Mouse (Mus musculus) spleen, postnatal 4 days (tissue): Measurements from ENCODE around the gene Vmn1r11.

Experiments
- DNase-seq, 2 experiments: peaks; one replicate each; pipeline ENCODE4 v3.0.0; 2022; ENCODE audit warnings: low spot score in 2 of 2

Gene Vmn1r11

GRCm38 (mm10) chr6:57133155-57133554 lies at the start of gene Vmn1r11:
Gene Vmn1r11 (plus strand): TSS chr6:57133455.
- DNase-seq: no peak

DNA sequence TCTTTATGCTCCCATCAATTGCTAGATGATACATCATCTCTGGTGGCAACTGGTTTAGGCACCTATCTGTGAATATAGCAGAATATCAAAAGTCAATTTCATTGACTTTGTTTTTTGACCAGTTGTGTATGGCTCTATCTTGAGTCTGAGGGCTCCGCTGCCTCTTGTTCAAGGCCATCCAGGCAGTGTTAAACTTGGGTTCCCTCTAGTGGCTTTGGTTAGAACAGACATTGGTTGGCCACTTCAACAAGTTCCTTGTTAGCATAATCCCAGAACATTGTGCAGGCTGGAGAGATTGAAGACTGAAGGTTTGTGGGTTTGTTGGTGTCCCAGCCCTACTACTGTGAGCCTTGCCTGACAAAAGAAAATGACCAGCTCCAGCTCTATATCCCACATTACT lies 26.9 kb upstream of the Vmn1r11 start:
- DNase-seq: no peak

- DNase-seq: no peak
These were observed 24.1 kb upstream of the Vmn1r11 start, which contains the start of gene Vmn1r10 for GRCm38 (mm10) chr6:57109154-57109553. Gene Vmn1r10 (plus strand): TSS chr6:57109454.

DNA sequence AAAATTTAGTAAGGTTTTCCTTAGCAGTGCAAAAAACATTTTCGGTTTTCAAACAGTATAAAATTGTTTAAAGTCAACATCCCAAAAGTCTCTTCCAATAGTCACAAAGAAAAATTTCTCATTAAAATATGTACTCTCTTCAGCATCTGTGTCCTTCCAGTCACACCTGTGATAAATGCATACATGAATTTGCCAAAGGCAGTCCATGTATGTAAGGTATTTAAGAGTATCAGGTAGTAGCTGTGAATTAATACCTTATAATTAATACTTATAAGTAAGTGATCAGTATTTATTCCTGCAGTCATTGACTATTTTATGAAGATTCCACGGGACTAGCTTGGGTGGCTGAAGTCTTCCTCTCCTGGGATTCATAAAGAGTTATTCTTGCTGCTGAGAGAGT lies 23.4 kb downstream of the Vmn1r11 start, which contains the start of gene Vmn1r12:
Vmn1r12 (plus strand) TSS at position 301 of the 400 bp plus-strand sequence.
- DNase-seq: no peak
